Mouse (Mus musculus): Measurements from ENCODE around the gene Cpm.

- TF ChIP-seq POLR2AphosphoS2 (IDR thresholded peaks at IDR 0.05; ENCODE audit: insufficient read length, low read depth) (no peak), USF1 (IDR thresholded peaks at IDR 0.05; ENCODE audit: low read depth) (no peak), CEBPB (IDR thresholded peaks at IDR 0.05; ENCODE audit: insufficient read depth, poor library complexity, severe bottlenecking) (no peak), POLR2A (IDR thresholded peaks at IDR 0.05; ENCODE audit: insufficient read length, low read depth) (no peak)
Observed at GRCm38 (mm10) chr10:117678357-117678756, 49.1 kb downstream of the Cpm start.
